Mouse (Mus musculus) hematopoietic stem cell, adult 5-6 weeks (primary cell): ENCODE results near the gene Bend3. TPM values are rescaled to one million over a fixed set of nuclear protein-coding genes. Genes with fewer than 3 reads are reported as not detected.
A peak's percentile ranks its signal among the peaks of the same experiment; 100 is the strongest.

Experiments
- ATAC-seq, 2 experiments: fragments of 125-278 bp in 1 of 2; replicated peaks in 1 of 2; 2 replicates each; pipeline ENCODE4 v1.8.0; 2016 to 2017; ENCODE audit warnings: inconsistent platforms in 2 of 2, mild to moderate bottlenecking in 2 of 2, moderate number of reproducible peaks in 2 of 2, low read depth in 1 of 2, moderate TSS enrichment in 1 of 2; ENCODE audit not compliant: low FRiP score in 2 of 2, poor library complexity in 2 of 2, severe bottlenecking in 2 of 2, insufficient read depth in 1 of 2, low TSS enrichment in 1 of 2
- total RNA-seq: library from RNA; stranded (forward); fragments of 172-1452, 232-1000 nt; gene quantifications from 2 replicates; pipeline ENCODE4 v1.2.3, GENCODE M21; 2017

The Bend3 gene
- total RNA-seq, 1 experiment from 2014 or later, result 6.8 TPM

DNA sequence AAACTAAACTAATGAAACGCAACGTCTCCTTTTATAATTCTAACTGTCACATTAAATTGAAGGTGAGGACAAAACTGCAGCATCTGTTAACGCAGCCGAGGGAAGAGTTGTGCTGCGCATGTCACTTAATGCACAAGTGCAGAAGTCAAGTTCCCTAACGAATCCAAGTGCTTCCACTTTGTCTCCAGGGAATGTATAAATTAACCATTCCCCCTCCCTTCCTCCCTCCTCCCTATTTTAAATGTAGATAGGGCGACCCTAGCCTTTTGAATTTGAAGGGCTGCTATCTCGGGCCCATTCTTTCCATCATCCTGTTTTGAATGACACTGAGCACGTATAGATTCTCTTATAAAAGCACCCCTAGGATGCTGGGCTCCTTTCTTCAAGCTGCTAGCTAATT, 1.2 kb upstream of the Bend3 start:
- no peak for ATAC-seq

DNA sequence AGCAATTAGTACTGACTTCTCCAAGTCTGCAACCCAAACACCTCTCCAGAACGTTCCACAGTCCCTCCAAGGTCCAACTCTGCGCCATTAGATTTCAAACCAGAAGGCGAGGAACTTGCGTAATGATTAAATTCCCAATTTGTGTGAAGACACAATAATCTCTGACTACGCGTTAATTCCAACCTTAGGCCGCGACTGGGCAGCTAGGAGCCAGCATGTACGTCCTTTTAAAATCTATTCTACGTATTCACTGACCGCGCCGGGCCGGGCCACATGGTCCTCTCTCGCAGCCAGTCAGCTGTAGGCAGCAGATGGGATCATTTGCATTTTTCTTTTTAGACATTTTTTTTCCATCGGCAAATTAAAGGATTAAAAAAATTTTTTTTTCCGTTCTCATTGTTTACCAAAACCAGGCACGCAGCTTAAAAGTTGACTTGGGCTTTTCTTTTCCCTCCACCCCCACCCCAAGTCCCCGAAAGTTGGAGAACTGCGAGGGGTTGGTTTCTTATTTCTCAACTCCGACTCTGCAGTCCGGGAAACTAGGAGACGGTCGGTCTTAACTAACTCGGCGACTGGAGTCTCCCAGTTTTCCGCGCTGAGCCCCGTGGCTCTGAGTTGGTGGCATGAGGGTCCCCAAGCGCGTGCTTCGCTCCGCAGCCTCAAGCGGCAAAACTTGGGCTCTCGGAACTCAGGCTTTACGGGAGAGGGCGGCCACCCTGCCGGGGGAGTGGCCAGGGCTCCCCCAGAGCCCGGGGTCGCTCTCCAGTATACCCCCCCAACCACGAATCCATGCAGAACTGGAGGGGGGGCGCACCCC, 558 bp upstream of the Bend3 start:
- 0 out of 4 replicates have a peak, but pooled peaks of 1 of the 2 experiments have one; percentile 42 for ATAC-seq

DNA sequence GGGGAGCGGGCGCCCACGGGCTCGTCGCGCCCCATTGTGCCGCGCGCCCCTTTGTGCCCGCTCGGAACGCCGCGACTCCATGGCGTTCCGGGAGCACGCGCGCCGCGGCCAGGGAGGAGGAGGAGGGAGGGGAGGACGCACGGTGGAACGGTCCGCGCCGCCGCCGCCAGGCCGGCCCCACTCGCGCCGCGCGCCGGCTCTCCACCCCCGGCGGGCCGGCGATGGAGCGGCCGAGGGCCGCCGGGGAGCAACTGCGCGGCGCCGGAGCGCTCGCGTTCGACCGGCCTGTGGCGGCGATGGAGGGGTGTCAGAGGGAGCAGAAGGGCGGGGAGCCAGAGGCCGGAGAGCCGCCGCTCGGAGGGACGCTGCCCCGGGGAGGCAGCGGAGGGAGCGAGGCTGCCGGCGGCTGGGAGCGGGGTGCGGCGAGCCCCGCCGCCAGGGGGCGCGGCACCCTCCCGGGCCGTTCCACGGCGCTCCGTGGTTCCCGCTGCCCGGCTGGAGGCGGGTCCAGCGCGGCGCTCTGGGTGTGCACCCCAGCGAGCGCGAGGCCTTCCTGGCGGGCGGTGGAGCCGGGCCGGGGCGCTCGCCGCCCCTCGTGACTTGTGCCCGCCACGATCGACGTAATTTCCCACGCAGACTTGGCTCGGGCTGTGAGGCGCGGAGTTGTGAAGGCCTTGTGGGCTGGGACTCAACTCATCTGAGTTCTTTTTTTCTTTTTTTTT, 966 bp downstream of the Bend3 start:
- ATAC-seq, result peak; percentile 86 to 90

DNA sequence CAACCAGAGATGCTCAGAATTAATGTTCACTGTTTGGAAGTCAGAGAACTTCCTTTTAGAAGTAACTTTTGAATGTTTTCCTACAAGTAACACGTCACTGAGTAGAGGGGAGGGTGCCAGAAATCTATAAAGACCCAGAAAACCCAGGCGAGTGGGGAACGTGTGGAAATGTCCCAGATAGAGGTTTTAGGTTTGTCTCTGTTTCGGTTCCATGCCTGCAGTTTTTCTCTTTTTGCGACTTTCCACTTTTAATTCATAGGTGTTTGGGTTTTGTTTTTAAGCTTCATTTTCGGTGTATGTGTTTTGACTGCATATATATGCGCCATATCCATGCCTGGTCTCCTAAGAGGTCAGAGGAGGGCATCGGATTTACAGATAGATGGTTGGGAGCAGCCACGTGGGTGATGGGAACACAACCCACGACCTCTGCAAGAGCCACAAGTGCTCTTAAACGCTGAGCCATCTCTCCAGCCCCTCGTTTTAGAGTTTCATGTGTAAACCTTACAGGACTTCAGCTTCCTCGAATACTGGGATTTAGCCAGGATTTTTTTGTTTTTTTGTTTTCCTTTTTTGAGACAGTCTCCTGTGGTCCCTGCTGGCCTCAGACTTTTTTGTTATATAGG, 1.7 kb downstream of the Bend3 start:
- no peak for ATAC-seq

DNA sequence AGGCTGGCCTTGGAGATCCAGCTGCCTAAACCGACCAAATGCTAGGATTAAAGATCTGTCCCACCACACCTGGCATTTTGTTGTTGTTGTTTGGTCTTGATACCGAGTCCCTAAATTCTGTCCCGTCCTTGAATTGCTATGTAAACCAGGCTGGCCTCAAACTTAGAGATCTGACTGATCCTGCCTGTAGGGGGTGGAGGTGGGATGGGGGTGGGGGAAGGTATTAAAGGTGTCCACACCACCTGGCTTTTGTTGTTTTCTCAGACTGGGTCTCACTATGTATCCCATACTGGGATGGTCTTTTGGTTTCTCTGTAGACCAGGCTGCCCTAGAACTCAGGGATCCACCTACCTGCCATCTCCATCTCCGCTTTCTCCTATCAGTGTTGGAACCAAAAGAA, 2.5 kb downstream of the Bend3 start:
- ATAC-seq, result no peak

DNA sequence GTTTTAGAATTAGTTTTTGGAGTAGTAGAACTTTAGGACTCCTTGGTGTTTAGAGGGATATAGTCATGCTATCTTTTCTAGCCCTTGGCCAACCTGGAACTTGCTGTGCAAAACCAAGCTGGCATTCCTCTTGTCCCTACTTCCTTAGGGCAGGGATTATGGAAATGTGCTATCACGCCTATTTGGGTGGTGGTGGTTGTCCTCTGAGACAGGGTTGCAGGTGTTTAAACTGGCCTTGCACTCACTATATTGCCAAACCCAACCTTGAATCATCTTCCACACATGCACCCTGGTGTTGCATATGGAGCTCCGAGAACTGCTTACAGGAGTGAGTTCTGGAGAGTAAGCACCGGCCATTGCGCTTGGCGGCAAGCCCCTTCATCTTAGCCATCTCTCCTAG, 3.4 kb downstream of the Bend3 start:
- no peak for ATAC-seq

DNA sequence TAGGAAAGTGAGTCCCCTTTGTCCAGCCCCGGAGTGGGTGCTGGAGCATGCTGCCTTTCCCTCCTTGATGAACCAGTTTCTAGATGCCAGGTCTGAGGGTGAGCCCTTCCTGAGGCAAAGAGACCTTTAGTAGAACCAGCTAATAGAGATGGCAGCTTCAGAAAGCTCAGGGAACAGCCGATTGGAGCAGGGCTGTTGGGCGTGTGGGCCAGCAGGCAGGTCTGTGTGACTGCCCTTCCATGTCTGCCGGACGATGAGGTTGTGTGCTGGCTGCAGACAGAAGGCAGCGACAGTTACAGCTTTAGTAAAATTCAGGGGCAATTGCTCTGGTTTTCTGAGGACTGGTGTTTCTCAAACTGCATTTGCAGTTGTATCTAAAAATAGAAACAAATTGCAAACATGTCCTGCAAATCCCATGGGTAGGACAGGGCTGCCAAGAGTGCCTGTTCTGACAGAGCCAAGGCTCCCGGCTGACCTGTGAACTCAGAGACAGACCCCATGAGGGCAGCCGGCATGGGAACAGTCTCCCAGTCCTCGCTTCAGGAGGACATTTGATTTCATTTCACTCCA, 4.9 kb downstream of the Bend3 start:
- ATAC-seq, result no peak

DNA sequence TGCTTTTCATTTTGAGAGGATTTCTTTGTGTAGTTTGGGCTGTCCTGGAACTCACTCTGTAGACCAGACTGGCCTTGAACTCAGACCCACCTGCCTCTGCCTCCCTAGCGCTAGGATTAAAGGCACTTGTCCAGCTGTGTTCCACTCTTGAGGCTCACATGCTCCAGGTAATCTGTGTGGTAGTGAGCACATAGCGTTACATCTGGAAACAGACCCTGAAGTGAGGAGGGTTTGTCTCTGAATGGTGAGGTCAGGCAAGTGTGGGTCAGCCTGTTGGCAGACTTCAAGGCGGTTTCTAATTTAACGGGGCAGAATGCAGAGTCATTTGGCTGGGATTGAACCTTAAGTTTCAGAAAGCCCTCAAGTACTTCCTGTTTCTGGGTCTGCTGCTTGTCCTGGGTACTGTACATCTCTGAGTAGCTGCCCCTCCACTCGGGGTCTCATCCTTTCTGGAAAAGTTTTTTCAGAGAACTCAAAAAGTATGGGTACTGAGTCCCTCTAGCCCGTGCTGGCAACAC, 7.2 kb downstream of the Bend3 start:
- ATAC-seq, result peak in 1 of 2 experiments; percentile 26; a peak in 1 of 4 replicates

DNA sequence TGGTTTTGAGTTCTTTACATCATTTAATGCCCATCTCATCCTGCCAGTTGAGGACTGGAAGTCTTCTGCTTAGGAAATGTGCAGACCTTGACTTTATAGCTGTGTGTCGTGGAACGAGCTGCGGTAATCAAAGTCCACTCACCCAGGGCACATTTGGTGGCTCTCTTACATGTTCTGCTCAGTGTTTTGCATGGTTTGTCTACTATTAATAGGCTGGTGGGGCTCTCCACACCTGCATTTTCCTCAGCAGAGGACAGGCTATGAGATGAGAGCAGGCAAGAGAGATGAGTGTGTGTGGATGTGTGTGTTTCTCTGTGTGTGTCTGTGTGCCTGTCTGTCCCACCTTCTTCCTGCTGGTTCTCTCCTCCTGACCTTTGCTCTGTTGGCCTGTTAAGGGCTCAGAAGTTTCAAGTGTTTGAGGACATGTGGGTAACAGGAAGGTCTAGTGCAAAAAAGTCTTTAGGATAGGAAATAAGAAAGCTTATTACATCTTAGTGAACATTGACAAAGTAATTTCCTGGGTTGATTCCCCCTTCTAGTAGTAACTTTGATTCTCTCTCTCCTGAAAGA, 8.9 kb downstream of the Bend3 start:
- ATAC-seq, result no peak

DNA sequence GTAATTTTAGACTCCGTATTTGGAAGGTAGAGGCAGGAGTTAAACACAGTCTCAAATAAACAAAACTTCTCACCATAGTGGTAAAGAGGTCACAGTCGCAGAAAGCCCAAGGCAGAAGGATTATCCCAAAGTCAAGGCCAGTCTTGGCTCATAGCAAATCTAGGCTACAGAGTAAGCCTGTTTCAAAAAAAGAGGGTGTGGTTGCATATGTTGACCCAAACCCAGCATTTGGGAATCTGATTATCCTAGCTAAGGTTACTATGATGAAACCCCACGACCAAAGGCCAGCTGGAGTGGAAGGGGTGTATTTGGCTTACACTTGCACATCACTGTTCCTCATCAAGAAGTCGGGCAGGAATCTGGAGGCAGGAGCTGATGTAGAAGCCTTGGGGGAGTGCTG, 9.6 kb downstream of the Bend3 start:
- no peak for ATAC-seq

DNA sequence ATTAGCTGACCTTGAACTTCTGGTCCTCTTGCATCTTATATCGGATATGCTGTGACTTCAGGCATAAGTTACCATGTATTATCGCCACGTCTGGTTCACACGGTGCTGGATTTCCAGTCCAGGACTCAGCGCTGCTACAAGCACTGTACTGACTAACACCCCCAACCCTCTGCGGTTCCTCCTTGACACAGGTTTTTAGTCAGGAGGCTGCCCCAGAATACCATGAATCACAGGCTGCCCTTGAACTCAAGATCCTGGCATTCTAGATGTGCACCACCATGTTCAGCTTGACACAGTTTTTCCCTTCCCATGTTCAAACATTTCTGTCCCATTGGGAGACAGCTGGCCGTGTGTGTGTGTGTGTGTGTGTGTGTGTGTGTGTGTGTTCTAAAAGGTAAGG, 10.5 kb downstream of the Bend3 start:
- no peak for ATAC-seq

DNA sequence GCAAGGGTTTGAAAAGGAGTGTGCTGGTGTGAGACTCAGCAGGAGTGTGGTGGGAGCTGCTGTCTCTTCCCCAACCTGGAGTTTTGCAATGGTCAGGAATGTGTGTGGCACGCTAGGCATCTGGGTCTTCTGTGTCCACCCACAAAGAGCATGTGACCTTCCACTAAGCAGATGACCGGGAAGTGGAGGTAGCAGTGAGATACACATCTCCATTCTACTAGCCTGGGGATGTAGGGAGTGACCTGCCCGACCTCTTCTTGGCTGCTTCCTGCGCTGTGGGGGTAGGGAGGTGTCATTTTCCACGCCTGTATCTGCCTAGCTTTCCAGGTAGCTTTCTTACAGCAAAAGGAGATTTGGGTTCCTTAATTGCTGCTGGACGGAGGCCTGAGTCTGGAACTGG, 10.9 kb downstream of the Bend3 start:
- ATAC-seq, result no peak

DNA sequence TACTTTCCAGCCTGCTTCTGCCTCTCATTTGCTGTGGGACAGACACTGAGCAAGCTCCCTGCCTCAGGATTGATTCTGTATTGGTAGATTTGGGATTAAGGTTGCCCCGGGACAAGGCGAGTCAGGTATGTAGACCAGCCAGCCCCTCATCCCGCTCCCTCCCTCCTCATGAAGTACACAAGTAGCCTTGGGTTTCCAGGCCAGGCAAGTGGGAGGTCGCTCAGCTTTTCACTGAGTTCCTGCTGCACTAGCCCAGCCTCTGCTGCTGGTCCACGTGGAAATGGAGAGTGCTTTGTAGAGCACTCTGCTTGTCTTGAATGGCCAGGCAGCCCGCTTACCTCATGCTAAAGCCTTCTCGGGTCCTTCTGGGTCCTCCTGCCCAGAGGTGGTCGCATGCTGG, 11.4 kb downstream of the Bend3 start:
- ATAC-seq, result no peak

DNA sequence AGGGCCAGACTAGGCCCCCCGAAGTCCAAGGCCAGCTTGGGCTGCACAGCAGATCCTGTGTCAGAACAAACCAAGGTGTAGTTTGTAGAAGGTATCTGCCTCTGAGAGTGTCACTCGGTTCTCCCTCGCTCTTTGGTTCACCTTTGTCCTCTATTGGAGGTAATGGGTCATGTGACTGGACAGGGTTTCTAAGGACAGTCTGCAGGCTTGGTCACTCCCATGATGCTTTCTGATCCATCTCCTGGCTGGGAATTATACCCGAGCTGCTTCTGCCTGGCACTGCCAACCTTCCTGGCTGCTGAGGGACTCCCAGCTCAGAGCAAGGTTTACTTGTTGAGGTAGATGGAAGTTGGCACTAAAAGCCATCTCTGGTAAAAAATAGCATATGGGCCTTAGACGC, 12.2 kb downstream of the Bend3 start:
- ATAC-seq, result no peak

DNA sequence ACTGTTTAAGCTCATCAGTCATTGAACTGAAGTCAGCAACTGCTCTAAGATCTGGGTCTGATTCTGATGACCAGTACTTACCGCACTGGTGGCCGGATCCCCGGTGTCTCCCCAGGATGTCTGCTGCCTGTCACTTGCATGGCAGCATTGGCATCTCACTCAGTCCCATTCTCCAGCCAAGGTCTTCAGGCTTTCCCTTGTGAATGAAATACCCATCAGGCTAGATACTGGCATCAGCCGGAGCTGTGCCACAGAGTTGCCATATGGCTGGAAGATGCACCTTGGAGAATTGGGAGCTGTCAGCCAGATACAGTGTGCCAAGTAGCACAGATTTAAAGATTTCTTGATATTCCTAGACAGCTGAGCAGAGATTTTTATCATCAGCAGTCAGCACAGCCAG, 24.0 kb downstream of the Bend3 start:
- ATAC-seq, result no peak

DNA sequence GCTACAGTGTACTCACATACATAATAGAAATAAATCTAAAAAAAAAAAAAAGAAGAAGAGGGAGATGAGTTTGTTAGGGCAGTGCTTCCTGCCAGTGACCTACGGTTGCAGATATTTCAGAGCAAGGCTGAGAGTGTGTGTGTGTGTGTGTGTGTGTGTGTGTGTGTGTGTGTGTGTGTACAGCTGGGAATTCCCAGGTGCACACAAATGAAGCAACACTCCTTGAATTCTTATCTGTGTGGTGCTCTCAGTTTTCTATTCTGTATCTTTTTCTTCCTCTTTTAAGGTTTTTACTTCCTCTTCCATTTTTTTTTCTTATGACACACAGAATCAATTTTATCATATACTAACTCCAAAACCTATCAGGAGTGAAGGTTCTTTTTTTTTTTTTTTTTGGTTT, 25.7 kb downstream of the Bend3 start:
- no peak for ATAC-seq

DNA sequence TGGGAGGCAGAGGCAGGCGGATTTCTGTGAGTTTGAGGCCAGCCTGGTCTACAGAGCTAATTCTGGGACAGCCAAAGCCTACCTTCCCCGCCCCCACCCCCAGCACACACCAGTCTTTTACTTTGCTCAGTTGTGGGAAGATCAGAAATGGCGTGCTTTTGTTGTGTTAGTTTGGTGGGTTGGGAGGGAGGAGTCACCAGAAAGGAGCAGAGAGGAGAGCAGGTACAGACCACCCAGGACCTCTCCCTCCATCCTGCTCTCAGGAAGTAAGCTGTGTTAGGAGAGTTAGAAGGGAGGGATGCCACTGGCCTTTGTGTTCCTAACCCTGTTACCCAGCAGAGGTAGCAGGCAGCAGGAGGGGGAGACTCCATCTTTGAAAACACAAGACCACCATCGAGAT, 28.4 kb downstream of the Bend3 start:
- no peak for ATAC-seq

DNA sequence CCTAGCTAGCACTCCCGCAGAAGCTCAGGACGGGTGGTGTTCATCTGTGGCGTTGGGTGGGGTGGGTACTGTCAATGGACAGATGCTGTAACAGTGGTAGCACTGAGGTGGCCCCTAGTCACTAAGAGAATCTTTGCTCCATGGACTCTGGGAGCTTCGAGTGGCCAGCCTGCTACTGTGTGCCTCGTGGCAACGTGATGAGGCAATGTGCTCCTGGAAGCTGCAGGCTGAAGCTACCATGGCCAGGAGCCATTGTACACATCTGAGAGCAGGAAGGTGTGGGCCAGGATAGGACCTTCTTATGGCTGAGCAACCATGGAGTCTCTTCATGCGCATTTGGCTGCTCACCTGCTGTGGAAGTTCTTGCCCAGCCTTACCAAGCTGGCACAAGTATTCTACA, 30.6 kb downstream of the Bend3 start:
- no peak for ATAC-seq
